Mouse (Mus musculus) ES-Bruce4 (cell line): ENCODE results near the gene Cyb5b. TPM values are rescaled to one million over a fixed set of nuclear protein-coding genes. Genes with fewer than 3 reads are reported as not detected.

Experiments used
- H3K27ac ChIP-seq: 2 replicates; pipeline ENCODE4 v1.5.1; 2012; ENCODE audit warnings: low read length, inconsistent platforms; ENCODE audit not compliant: insufficient read depth
- H3K27me3 ChIP-seq: 2 replicates; pipeline ENCODE4 v1.6.1; 2012; ENCODE audit warnings: mild to moderate bottlenecking, low read length, inconsistent platforms; ENCODE audit not compliant: control insufficient read depth, poor library complexity, insufficient read depth, severe bottlenecking
- H3K36me3 ChIP-seq: 2 replicates; pipeline ENCODE4 v1.6.1; 2012; ENCODE audit warnings: inconsistent platforms, mild to moderate bottlenecking, low read length, moderate library complexity; ENCODE audit not compliant: control insufficient read depth, poor library complexity, insufficient read depth, severe bottlenecking
- H3K4me1 ChIP-seq: one replicate; pipeline ENCODE4 v1.8.1; 2011; ENCODE audit warnings: low read length; ENCODE audit not compliant: control insufficient read depth, insufficient read depth
- H3K4me3 ChIP-seq: 2 replicates; pipeline ENCODE4 v1.5.1; 2011; ENCODE audit warnings: low read depth, mild to moderate bottlenecking, low read length
- H3K9ac ChIP-seq: 2 replicates; pipeline ENCODE4 v1.6.1; 2012; ENCODE audit warnings: low read depth, mild to moderate bottlenecking, inconsistent platforms; ENCODE audit not compliant: poor library complexity, severe bottlenecking
- H3K9me3 ChIP-seq: replicated peaks from 2 replicates; pipeline ENCODE4 v1.6.1; 2012; ENCODE audit warnings: mild to moderate bottlenecking, low read length, inconsistent platforms; ENCODE audit not compliant: control insufficient read depth, poor library complexity, insufficient read depth, severe bottlenecking
- CTCF ChIP-seq: IDR thresholded peaks from one replicate; pipeline ENCODE4 v1.8.1; 2011; ENCODE audit warnings: low read depth, low read length
- EP300 ChIP-seq: IDR thresholded peaks from 2 replicates; pipeline ENCODE4 v1.6.1; 2011; ENCODE audit warnings: low read depth, low read length; ENCODE audit not compliant: insufficient read depth
- POLR2A ChIP-seq: IDR thresholded peaks from one replicate; pipeline ENCODE4 v1.8.1; 2011; ENCODE audit warnings: low read length; ENCODE audit not compliant: insufficient read depth
- polyA plus RNA-seq: library from polyadenylated mRNA; stranded (reverse); fragments of >200 nt; gene quantifications from 2 replicates; pipeline ENCODE4 v1.2.4, GENCODE M21; 2011; ENCODE audit warnings: low read depth; ENCODE audit not compliant: missing spikeins, insufficient read depth, insufficient read length

Cyb5b gene
- polyA plus RNA-seq, 1 experiment = 102 TPM

- peak overlapping the region; percentile 39 for H3K27ac ChIP-seq
- no peak overlapping the region for H3K9ac ChIP-seq
- no peaks in the 10 kb centered on the region for H3K27me3 ChIP-seq
- TF ChIP-seq CTCF (no peak), POLR2A (no peak), EP300 (no peak)
- peaks cover 5% of the 10 kb centered on the region for H3K4me1 ChIP-seq
- H3K36me3 ChIP-seq = no peaks in the 10 kb centered on the region
- no peak overlapping the region for H3K4me3 ChIP-seq
- no peaks in the 10 kb centered on the region for H3K9me3 ChIP-seq
Observed at GRCm38 (mm10) chr8:107110629-107111330, 39.7 kb upstream of the Cyb5b start.

GRCm38 (mm10) chr8:107111340-107112105, 38.9 kb upstream of the Cyb5b start:
- no peak for TF ChIP-seq POLR2A
- no peak for TF ChIP-seq CTCF
- Histone ChIP-seq H3K27me3 (no peaks in the 10 kb centered on the region), H3K27ac (no peak overlapping the region), H3K4me3 (no peak overlapping the region), H3K4me1 (peaks cover 5% of the 10 kb centered on the region), H3K36me3 (no peaks in the 10 kb centered on the region), H3K9me3 (no peaks in the 10 kb centered on the region), H3K9ac (no peak overlapping the region)

GRCm38 (mm10) chr8:107113209-107113608, 37.2 kb upstream of the Cyb5b start:
- H3K36me3 ChIP-seq = no peaks in the 10 kb centered on the region
- no peak overlapping the region for H3K4me3 ChIP-seq
- H3K4me1 ChIP-seq = peaks cover 5% of the 10 kb centered on the region
- peak overlapping the region; percentile 12; the same call in 1 of the 2 replicates for H3K27ac ChIP-seq
- H3K9ac ChIP-seq = no peak overlapping the region
- TF ChIP-seq CTCF = no peak
- no peak for TF ChIP-seq EP300
- no peak for TF ChIP-seq POLR2A
- no peaks in the 10 kb centered on the region for H3K27me3 ChIP-seq
- no peaks in the 10 kb centered on the region for H3K9me3 ChIP-seq

- peaks cover 7% of the 10 kb centered on the region for H3K4me1 ChIP-seq
- H3K4me3 ChIP-seq = peak overlapping the region; percentile 5; the same call in 1 of the 2 replicates
- TF ChIP-seq CTCF (no peak), POLR2A (no peak), EP300 (no peak)
- H3K9me3 ChIP-seq = no peaks in the 10 kb centered on the region
- H3K36me3 ChIP-seq = no peaks in the 10 kb centered on the region
- H3K27me3 ChIP-seq = no peaks in the 10 kb centered on the region
- H3K9ac ChIP-seq = peak overlapping the region; percentile 77
- H3K27ac ChIP-seq = no peak overlapping the region
Observed at GRCm38 (mm10) chr8:107114150-107115007, 36.1 kb upstream of the Cyb5b start.

GRCm38 (mm10) chr8:107115008-107115320, 35.5 kb upstream of the Cyb5b start:
- no peaks in the 10 kb centered on the region for H3K27me3 ChIP-seq
- H3K27ac ChIP-seq = no peak overlapping the region
- TF ChIP-seq EP300 (no peak), CTCF (no peak), POLR2A (no peak)
- peaks cover 8% of the 10 kb centered on the region for H3K4me1 ChIP-seq
- H3K4me3 ChIP-seq = peak overlapping the region; percentile 5; the same call in 1 of the 2 replicates
- H3K9ac ChIP-seq = peak overlapping the region; percentile 77
- no peaks in the 10 kb centered on the region for H3K9me3 ChIP-seq
- H3K36me3 ChIP-seq = no peaks in the 10 kb centered on the region
